Mouse (Mus musculus) stomach, postnatal 0 days (tissue): ENCODE data around the gene Baz2a. TPM values are rescaled to one million over a fixed set of nuclear protein-coding genes. Genes with fewer than 3 reads are reported as not detected.
A peak's percentile ranks its signal among the peaks of the same experiment; 100 is the strongest.
"Not testable (repeated sequence)": the region's sequence is repeated elsewhere in the genome, so short reads cannot be mapped to it uniquely, and the experiment has no call there.

Source experiments
- ATAC-seq: fragments of 200-750 bp; cut with Nextera tagmentation; 2 replicates; pipeline ENCODE4 v1.8.0; 2017; ENCODE audit not compliant: low FRiP score, low TSS enrichment
- DNase-seq: peaks from one replicate; pipeline ENCODE4 v3.0.0-alpha.2; 2016; ENCODE audit warnings: low spot score
- H3K27ac ChIP-seq: fragments of 300-500 bp; sonication (generic); replicated peaks from 2 replicates; pipeline ENCODE4 v1.5.1; 2014; ENCODE audit warnings: mild to moderate bottlenecking, control low read depth
- H3K27me3 ChIP-seq: fragments of 300-500 bp; sonication (generic); 2 replicates; pipeline ENCODE4 v1.6.1; 2014; ENCODE audit warnings: low read length; ENCODE audit not compliant: control insufficient read depth, insufficient read depth
- H3K36me3 ChIP-seq: fragments of 300-500 bp; sonication (generic); 2 replicates; pipeline ENCODE4 v1.6.1; 2014; ENCODE audit warnings: low read length, mixed read lengths; ENCODE audit not compliant: control insufficient read depth, insufficient read depth
- H3K4me1 ChIP-seq: fragments of 300-500 bp; sonication (generic); replicated peaks from 2 replicates; pipeline ENCODE4 v1.6.1; 2014; ENCODE audit warnings: antibody characterized with exemption; ENCODE audit not compliant: control insufficient read depth, insufficient read depth
- H3K4me2 ChIP-seq: fragments of 300-500 bp; sonication (generic); replicated peaks from 2 replicates; pipeline ENCODE4 v1.6.1; 2014; ENCODE audit warnings: low read depth, mild to moderate bottlenecking, control low read depth, moderate library complexity
- H3K4me3 ChIP-seq: fragments of 300-500 bp; sonication (generic); 2 replicates; pipeline ENCODE4 v1.5.1; 2014; ENCODE audit warnings: low read depth, low read length, control low read depth
- H3K9ac ChIP-seq: fragments of 300-500 bp; sonication (generic); 2 replicates; pipeline ENCODE4 v1.6.1; 2014; ENCODE audit warnings: mild to moderate bottlenecking, low read length, control low read depth, mixed read lengths
- H3K9me3 ChIP-seq: fragments of 300-500 bp; sonication (generic); 2 replicates; pipeline ENCODE4 v1.6.1; 2016; ENCODE audit warnings: low read length; ENCODE audit not compliant: control insufficient read depth
- CTCF ChIP-seq: IDR thresholded peaks from 2 replicates; pipeline ENCODE4 v1.5.1; 2016; ENCODE audit warnings: antibody characterized with exemption, low read depth, mild to moderate bottlenecking, moderate library complexity
- EP300 ChIP-seq: optimal IDR thresholded peaks from 2 replicates; pipeline ENCODE3; 2016; ENCODE audit warnings: antibody characterized with exemption
- WGBS: fragments of 180-500 bp; shearing (Covaris S2); extraction: QIAGEN DNeasy Blood & Tissue Kit; methylation state at CpG from one replicate; pipeline ENCODE4 v1.1.7; 2014; 5-methylcytosine and 5-hydroxymethylcytosine counted together
- polyA plus RNA-seq: library from polyadenylated mRNA; unstranded; fragments of >200 nt; fragmentation: Nextera tagmentation; extraction: Ambion mirVana; gene quantifications from 2 replicates; pipeline ENCODE4 v1.2.1, GENCODE M21; 2015

Baz2a gene
- polyA plus RNA-seq, 1 experiment from 2014 or later: 7.9 TPM

GRCm38 (mm10) chr10:128069201-128069600, 22.2 kb upstream of the Baz2a start:
- no peaks in the 10 kb centered on the region for H3K4me1 ChIP-seq
- no peak for TF ChIP-seq EP300
- no peak for TF ChIP-seq CTCF
- peaks cover 13% of the 10 kb centered on the region for H3K36me3 ChIP-seq

DNA sequence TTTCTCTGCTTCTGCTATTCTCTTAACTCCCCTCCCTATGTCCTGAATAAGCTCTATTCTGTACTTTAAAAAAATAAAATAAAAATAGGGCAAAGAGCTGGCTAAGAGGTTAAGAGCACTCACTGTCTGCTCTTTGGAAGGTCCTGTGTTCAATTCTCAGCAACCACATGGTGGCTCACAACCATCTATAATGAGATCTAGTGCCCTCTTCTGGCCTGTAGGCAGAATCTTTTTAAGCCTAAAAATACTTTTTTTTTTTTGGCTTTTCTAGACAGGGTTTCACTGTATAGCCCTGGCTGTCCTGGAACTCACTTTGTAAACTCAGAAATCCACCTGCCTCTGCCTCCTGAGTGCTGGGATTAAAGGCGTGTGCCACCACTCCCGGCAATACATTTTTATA, 20.9 kb upstream of the Baz2a start:
- not testable (repeated sequence) for H3K9me3 ChIP-seq, H3K27ac ChIP-seq, H3K4me3 ChIP-seq, H3K9ac ChIP-seq, DNase-seq, H3K27me3 ChIP-seq, H3K4me2 ChIP-seq, H3K4me1 ChIP-seq, ATAC-seq
- TF ChIP-seq CTCF: peak; percentile 30
- peaks cover 13% of the 10 kb centered on the region for H3K36me3 ChIP-seq
- WGBS: 95% methylated on average over 2 of the region's 2 CpGs

More at GRCm38 (mm10) chr10:128069201-128069600, 22.2 kb upstream of the Baz2a start:
- WGBS: 90% methylated on average over 4 of the region's 4 CpGs
- H3K27me3 ChIP-seq: no peaks in the 10 kb centered on the region
- ATAC-seq (no peak), DNase-seq (no peak)
- no peak overlapping the region for H3K4me3 ChIP-seq
- no peak overlapping the region for H3K4me2 ChIP-seq
- no peak overlapping the region for H3K9ac ChIP-seq
- H3K27ac ChIP-seq: no peak overlapping the region
- no peaks in the 10 kb centered on the region for H3K9me3 ChIP-seq

GRCm38 (mm10) chr10:128078269-128078668, 13.1 kb upstream of the Baz2a start:
- not testable (repeated sequence) for H3K9me3 ChIP-seq, DNase-seq, H3K4me3 ChIP-seq, H3K9ac ChIP-seq, ATAC-seq, H3K27me3 ChIP-seq, H3K27ac ChIP-seq, H3K4me1 ChIP-seq, H3K4me2 ChIP-seq, H3K36me3 ChIP-seq
- WGBS: 73% methylated on average over 5 of the region's 5 CpGs

- Histone ChIP-seq H3K27me3 (no peaks in the 10 kb centered on the region), H3K4me1 (no peaks in the 10 kb centered on the region), H3K9me3 (no peaks in the 10 kb centered on the region), H3K27ac (no peak overlapping the region), H3K9ac (no peak overlapping the region), H3K36me3 (peaks cover 4% of the 10 kb centered on the region), H3K4me2 (no peak overlapping the region), H3K4me3 (no peak overlapping the region)
- WGBS: 82% methylated on average over 1 of the region's 1 CpGs
- DNase-seq: no peak
- TF ChIP-seq EP300 (no peak), CTCF (peak; percentile 62)
- no peak for ATAC-seq
These were observed 10.9 kb upstream of the Baz2a start for GRCm38 (mm10) chr10:128080496-128080895.

DNA sequence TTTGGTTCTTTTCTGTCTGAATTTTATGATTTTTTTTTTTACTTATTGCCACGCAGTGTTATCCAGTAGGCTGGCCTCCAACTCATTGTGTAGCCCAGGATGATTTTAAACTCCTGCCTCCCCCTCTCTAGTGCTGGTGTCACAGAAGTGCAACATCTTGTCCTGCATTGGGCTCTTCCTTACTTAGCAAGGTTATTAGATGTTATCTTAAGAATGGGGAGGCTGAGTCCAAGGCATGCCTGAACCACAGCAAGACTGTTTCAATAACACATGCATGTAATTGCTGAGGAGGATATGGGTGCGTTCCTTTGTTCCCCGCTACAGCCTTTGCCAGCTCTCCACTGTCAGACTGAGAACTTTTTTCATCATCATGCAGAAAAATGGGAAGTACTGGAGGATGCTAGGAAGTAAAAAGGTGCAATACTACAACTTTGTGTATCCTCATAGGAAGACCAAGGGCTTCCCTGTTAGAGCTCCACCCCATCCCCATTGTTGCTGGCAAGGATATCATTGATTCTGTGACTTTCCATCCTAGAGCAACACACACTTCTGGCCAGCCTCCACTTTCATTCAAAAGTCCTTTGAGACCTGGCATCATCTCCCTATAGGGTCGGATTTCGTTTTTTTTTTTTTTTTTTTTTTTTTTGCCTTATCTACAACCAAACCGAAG, 9.4 kb upstream of the Baz2a start:
- TF ChIP-seq CTCF (no peak), EP300 (no peak)
- Histone ChIP-seq H3K27me3 (no peaks in the 10 kb centered on the region), H3K9me3 (no peaks in the 10 kb centered on the region), H3K27ac (peak overlapping the region; percentile 81; the same call in 1 of the 2 replicates), H3K4me3 (peak overlapping the region; percentile 60), H3K36me3 (peaks cover 15% of the 10 kb centered on the region), H3K9ac (peak overlapping the region; percentile 70), H3K4me1 (no peaks in the 10 kb centered on the region), H3K4me2 (peak overlapping the region; percentile 71)
- DNase-seq (no peak), ATAC-seq (no peak)
- WGBS: 34% methylated on average over 6 of the region's 6 CpGs

- TF ChIP-seq CTCF: no peak
- no peak for TF ChIP-seq EP300
- ATAC-seq: no peak
- 4% methylated on average over 9 of the region's 9 CpGs for WGBS
- H3K4me1 ChIP-seq: no peaks in the 10 kb centered on the region
- H3K36me3 ChIP-seq: peaks cover 15% of the 10 kb centered on the region
- DNase-seq: no peak
- H3K4me2 ChIP-seq: peak overlapping the region; percentile 71
- peak overlapping the region; percentile 81 for H3K27ac ChIP-seq
- H3K9me3 ChIP-seq: no peaks in the 10 kb centered on the region
- H3K4me3 ChIP-seq: peak overlapping the region; percentile 60
- H3K9ac ChIP-seq: peak overlapping the region; percentile 70
- H3K27me3 ChIP-seq: no peaks in the 10 kb centered on the region
These were observed 8.9 kb upstream of the Baz2a start for GRCm38 (mm10) chr10:128082477-128082808.
